Mouse (Mus musculus): Measurements from ENCODE around the gene Gm9844.

- TF ChIP-seq CTCF (IDR thresholded peaks at IDR 0.05; ENCODE audit: control insufficient read depth, insufficient read depth, low read length) (no peak), POLR2A (IDR thresholded peaks at IDR 0.05; ENCODE audit: borderline replicate concordance, control insufficient read depth, low read depth, low read length) (no peak)
Observed at GRCm38 (mm10) chr7:24862853-24863252, 840 bp downstream of the Gm9844 start.

Measured in bone marrow, adult 2 months (tissue).